Mouse (Mus musculus) lung, postnatal 4 days (tissue): ENCODE results near the gene Ranbp3.
"Not testable (repeated sequence)": the region's sequence is repeated elsewhere in the genome, so short reads cannot be mapped to it uniquely, and the experiment has no call there.

Experiments used
- DNase-seq, 2 experiments: peaks; one replicate each; pipeline ENCODE4 v3.0.0; 2021

Gene Ranbp3

DNA sequence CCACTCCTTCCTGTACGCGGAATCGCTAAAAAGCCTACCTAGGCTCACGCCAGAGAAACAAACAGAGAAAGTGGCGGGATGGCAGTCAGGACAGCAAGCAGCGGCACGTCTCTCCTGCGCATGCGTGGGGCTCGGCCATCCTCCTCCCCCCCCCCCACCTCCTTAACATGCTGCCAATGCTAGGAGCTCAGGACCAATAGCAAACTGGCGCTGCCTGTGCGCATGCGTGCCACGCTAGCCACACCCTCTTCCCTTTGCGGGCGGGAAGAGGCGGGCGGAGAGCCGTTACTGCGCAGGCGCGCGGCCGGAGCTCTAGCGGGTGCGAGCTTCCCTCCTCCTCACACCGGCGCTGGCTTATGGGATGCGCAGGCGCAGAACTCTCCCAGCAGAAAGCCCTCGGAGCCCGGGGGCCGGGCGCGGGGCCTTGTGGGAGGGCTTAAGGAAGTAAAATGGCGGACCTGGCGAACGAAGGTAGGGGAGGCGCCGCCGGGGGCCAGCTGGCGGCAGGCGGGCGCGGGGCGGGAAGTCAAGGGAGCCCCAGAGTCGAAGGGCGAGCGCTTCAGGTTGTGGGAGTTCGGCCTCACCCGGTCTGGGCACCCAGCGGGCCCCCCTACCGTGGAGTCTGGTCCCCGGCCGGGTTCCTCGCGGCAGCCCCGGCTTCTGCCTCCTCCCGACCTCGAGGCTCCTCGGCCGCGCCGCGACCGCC, at the start of gene Ranbp3:
Gene Ranbp3 (plus strand): TSS at position 354 of the 706 bp plus-strand sequence.
- peak; percentile 100 for DNase-seq

DNA sequence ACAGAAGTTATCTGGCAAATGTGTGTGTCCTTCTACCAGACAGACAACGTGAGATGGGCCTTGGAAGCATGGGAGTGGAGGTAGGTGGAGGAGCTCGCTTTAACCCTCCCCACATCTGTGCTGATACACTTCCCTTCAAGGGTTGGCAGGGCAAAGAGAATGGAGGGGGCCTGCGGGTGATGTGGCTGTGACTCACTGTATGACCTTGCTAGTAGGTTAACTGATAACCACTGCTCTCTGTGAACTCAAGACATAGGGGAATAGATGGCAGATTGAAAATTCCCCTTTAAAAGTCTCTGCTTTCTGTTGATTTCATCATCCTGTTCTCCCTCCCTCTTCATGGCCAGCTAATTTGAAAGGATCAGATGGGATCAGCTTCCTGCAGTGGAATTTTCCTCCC, 47.6 kb upstream of the Ranbp3 start:
- DNase-seq, result no peak

DNA sequence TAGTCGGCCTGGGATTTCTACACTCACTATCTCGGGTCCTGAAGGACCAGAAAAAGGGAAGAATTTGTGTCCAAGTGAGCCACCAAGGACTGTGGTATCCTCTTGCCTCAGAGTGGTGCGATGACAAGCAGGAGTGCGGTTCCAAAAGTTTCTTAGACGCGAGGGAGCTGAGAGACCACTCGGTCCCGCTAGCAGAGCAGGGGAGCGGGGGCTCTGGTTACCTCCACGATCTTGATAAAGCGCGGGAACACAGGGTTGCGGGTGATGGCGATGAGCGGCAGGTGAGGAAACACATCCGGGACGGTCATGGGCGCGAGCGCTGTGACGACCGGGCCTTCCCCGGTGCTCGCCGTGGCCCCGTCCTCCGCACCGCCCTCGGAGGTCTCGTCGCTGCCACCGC, 46.8 kb upstream of the Ranbp3 start:
- no peak for DNase-seq

- DNase-seq, result peak; percentile 96 to 97
These were observed 46.2 kb upstream of the Ranbp3 start, which contains the start of gene Lonp1 for GRCm38 (mm10) chr17:56626754-56627470. Lonp1 (minus strand) TSS chr17:56626887.

DNA sequence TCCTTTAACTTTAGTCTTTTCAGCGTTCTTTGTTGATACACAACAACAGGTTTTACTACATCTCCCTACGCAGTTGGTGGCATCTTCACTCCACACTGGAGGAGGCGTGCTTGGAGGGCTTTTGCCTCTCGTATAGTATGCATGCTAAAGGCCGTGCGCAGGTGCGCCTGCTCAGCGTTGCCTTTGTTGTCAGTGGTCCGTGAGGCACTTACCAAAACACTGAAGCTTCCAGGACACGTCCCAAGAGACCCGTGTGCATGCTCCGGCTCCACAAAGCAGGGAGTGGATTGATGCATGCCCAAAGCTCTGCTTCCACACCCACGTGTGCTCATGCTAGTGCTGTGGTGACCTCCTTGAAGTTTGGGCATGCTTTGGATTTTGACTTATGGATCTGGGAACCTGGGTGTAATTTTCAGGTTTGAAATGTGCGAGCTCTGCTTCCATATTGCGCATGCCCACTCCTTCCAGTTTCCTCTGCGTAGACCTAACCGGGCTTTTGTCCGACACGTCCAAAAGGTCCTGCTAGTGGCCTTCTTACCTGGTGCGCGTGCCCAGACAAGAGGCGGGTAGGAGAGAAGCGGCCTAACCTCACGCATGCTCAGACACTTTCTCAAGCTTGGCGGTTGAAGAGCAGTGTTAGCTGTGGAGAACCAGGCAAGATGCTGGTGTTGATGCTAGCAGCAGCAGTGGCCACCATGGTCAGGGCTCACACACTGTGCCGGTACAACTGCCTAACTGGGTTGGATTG, 45.4 kb upstream of the Ranbp3 start, which contains the start of gene Catsperd:
Gene Catsperd (plus strand): TSS at position 614 of the 748 bp plus-strand sequence.
- DNase-seq, result peak in 1 of 2 experiments; percentile 53

DNA sequence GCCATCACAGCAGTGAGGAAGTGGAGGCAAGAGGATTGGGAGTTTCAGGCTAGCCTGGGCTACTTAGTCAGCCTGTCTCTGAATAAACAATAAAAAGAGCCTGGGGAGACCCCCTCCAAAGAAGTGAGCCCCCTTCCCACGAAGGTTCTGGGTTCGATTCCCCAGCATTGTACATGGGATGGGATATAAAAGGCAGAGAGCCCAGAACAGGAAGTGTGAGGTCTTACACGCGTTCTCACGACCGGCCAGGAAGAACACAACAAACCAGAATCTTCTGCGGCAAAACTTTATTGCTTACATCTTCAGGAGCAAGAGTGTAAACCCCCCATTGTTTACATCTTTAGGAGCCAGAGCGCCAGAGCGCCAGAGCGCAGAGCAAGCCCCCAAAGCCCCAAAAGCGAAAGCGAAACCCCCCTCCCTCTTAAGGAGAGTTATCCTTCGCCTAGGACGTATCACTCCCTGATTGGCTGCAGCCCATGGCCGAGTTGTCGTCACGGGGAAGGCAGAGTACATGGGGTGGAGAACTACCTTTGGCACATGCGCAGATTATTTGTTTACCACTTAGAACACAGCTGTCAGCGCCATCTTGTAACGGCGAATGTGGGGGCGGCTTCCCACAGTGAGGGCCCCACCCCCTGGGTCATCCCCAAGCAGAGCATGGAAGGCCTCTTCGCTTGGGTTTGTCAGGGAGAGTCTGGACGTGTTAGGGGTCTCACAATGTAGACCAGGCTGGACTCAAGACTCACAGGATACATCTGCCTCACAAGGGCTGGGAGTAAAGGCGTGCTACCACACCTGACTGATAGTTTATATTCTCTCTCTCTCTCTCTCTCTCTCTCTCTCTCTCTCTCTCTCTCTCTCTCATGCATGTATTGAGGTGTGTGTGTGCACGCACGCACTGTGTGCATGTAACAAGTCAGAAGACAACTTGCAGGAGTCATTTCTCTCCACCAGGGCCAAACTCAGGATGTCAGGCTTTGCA, 43.0 kb upstream of the Ranbp3 start:
- DNase-seq, result not testable (repeated sequence)

- no peak for DNase-seq
These were observed 41.3 kb upstream of the Ranbp3 start for GRCm38 (mm10) chr17:56631807-56632206.

GRCm38 (mm10) chr17:56634023-56634422, 39.1 kb upstream of the Ranbp3 start:
- DNase-seq, result no peak

- no peak for DNase-seq
These were observed 29.9 kb upstream of the Ranbp3 start for GRCm38 (mm10) chr17:56643237-56643636.

DNA sequence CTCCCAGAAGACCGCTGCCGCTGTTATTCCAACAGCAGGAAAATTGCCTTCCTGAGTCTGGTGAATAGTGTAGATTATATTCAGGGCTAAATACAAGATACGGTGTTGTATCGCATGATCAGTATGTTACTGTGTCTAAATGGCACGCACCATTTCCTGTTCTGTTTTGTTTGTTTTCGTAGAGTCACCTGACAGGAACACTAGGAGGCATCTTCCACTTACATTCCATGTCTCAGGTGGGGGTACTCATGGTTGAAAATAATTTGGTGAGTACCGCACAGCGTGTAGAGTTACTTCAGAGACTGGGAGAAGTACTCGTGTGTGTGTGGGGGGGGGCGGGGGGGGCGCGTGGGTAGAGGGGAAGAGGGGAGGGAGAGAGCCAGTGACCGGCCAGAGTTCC, 25.5 kb upstream of the Ranbp3 start:
- DNase-seq, result no peak

GRCm38 (mm10) chr17:56651801-56652200, 21.3 kb upstream of the Ranbp3 start:
- DNase-seq, result peak in 1 of 2 experiments; percentile 36

GRCm38 (mm10) chr17:56654771-56655170, 18.3 kb upstream of the Ranbp3 start:
- no peak for DNase-seq

DNA sequence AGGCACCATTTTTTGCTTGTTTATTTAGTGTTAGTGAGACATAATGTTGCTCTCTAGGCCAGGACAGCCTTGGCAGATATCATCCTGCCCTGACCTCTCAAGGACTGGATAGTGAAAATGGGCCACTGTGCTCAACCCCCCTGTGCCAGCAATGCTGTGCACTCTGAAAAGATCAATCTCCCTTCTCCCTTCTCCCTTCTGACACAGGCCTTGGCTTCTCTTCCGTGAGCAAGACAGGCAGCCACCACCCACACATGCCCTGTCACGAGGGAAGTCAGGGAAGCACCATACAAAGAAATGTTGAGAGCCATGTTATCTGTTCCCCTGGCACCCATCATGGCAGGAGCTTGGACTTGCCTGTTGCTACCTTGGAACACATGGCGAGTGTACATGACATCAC, 17.8 kb upstream of the Ranbp3 start:
- no peak for DNase-seq

GRCm38 (mm10) chr17:56656171-56656570, 16.9 kb upstream of the Ranbp3 start:
- DNase-seq, result no peak

GRCm38 (mm10) chr17:56663659-56664058, 9.4 kb upstream of the Ranbp3 start:
- no peak for DNase-seq

DNA sequence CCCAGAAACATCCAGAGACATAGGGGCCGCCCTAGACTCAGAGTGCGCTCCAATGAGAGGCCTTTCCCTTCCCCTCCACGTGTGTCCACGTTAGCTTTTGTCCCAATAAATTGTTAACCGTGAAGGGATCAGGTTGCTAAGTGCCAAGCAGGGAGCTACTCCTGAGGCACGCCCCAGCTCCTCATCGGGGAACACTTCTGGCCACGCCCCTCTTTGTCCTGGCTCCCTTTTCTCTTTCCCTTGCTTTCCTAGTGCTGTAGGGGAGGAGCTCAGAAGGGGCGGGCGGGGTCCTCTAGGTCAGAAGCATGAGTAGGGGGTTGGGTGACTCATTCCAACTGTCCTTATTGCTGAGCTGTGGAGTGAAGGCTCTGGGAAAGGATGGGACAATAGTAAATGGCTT, 8.8 kb upstream of the Ranbp3 start:
- DNase-seq, result peak; percentile 31 to 53

DNA sequence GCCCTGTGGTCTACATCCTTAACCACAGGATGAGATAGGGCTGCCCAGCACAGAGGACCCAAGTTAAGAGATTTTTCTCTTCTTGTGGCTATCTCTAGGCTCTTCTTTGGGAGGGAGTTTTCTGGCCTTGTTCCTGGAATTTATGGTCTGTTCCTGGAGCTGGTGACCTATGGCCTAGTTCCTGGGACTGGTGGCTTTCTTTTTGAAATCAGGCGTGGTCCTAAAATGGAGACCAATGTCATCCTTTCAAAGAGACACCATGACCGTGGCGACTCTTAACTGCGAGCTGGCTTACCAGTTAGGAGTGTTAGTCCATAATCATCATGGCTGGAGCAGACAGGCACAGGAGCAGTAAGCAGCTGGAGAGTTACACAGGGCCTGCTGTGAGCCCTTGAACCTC, 6.7 kb upstream of the Ranbp3 start:
- no peak for DNase-seq

DNA sequence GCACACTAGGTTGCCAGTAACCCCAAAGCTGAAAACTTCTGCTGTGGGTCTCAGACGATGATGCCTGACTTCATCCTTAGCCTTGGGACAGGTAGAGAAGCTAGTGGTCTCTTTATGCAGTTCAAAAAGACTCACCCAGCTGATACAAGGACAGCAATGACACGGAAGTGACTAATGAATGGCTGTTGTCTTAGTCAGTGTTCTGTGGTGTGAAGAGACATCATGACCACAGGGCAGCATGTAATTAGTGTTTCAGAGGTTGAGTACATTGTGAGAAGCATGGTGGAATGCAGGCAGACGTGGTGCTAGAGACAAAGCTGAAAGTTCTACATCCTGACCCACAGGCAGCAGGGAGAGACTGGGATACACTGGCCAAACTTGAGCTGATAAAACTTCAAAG, 5.5 kb upstream of the Ranbp3 start:
- DNase-seq, result no peak

GRCm38 (mm10) chr17:56668384-56669144, 4.5 kb upstream of the Ranbp3 start:
- DNase-seq, result peak; percentile 83 to 87

- DNase-seq, result no peak
These were observed 3.3 kb upstream of the Ranbp3 start for GRCm38 (mm10) chr17:56669766-56670165.

GRCm38 (mm10) chr17:56673647-56674416, 738 bp downstream of the Ranbp3 start:
- no peak for DNase-seq
